Mouse (Mus musculus): ENCODE data around the gene Tnnt2.

The Tnnt2 gene

DNA sequence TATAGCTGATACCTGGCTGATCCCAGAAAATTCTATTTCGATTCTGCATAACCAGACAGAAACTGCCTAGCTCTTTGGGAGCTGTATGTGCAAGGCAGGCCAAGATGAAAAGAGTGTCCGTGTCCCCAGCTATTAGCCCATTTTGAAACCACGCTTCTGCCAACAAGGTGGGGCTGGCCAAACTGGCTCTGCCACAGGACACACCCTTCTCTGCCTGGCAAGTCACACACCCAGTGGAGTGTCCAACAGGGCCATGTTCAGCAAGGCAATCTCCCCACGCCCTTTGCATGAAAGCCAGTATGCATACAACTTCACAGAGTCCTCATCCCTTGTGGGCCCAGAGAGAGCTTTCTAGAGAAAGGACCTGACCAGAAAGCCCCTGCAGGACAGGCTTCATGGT, 59.2 kb downstream of the Tnnt2 start:
- no peak for DNase-seq (ENCODE audit: extremely low read depth, low read depth, low spot score)

DNA sequence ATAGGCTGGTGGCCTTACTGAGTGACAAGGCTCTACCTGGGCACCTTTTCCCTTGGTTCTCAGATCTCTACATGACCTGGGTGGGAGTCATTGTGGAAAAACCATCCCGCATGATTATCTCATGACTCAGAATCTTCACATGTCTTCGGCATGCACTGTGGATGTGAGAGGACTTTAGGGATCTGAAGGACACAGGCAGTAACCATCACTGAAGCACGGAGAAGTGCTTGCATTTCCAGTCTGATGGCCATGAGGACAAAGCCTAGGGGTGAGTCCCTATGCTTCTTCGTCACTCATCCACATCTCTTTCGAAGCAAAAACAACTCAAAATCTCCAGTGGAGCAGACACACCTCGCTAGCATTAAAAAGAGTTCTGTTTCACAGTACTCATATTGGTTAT, 63.1 kb downstream of the Tnnt2 start:
- no peak for DNase-seq (ENCODE audit: extremely low read depth, low read depth, low spot score)

DNA sequence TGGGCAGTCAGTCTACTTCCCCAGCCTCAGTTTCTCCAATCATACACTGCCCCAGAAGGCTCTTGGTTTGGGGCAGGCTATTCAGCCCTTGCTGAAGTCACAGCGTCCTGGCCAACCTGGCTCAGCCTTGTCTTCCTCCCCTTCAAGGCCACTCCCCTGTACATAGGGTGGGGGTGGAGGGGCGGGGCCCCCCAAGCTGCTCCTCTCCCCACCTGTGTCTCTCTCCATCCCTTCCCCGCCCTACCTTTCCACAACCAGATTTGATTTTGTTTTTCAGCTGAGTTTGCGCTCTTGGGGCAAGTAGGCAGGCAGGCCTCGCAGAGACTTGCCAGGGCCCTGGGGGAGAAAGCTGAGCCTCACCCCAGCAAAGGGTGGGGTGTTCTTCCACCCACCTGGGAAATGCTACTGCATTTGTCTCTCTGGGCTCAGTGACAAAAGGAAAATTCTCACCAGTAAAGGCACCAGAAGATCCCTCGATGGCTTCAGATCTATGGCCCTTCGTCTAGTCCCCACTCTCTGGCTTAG, 63.9 kb downstream of the Tnnt2 start:
- no peak for DNase-seq (ENCODE audit: extremely low read depth, low read depth, low spot score)

All from fat pad, adult 2 months (tissue).